Mouse (Mus musculus): ENCODE data around the gene Dyrk1a. TPM values are rescaled to one million over a fixed set of nuclear protein-coding genes. Genes with fewer than 3 reads are reported as not detected.
A peak's percentile ranks its signal among the peaks of the same experiment; 100 is the strongest.

Dyrk1a gene
- total and polyA plus RNA-seq, 3 experiments: 32.4 to 53.7 (median 40.4) TPM

DNA sequence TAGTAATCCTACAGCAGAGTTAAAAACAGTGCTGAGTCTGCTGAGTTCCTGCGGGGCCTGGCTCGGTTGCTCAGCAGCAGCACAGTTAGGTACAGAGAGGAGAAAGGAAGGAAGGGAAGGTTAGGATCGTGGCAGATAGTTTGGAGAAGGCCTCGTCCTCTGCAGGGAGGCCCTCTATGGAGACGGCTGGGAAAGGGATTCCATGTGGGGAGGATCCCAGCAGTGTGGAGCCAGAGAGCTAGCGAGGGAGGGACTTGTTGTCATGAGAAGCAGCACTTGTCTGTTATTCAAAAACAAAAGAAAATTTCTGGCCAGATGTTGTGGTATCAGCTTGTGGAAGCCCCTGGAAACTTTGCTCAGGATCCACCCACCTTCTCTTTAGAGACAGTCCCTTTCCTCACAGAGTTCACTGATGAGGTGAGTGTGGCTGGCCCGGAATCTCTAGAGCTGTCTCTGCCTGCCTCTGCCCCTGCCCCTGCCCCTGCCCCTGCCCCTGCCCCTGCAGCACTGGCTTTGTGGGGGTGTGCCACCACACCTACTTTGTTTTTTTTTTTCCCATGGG, 11.1 kb downstream of the Dyrk1a start:
- no peak overlapping the region for H3K4me2 ChIP-seq (ENCODE audit: insufficient read depth, low read depth, poor library complexity, severe bottlenecking)
- H3K36me3 ChIP-seq (replicated peaks in 1 of 2; ENCODE audit: control insufficient read depth in 1 of 2, insufficient read depth in 1 of 2, low read length in 1 of 2): peaks cover 4 to 52% of the 10 kb centered on the region in 2 experiments
- no peak overlapping the region for H3K4me3 ChIP-seq (replicated peaks in 1 of 3; ENCODE audit: low read depth in 2 of 3, low read length in 2 of 3, poor library complexity in 1 of 3)

DNA sequence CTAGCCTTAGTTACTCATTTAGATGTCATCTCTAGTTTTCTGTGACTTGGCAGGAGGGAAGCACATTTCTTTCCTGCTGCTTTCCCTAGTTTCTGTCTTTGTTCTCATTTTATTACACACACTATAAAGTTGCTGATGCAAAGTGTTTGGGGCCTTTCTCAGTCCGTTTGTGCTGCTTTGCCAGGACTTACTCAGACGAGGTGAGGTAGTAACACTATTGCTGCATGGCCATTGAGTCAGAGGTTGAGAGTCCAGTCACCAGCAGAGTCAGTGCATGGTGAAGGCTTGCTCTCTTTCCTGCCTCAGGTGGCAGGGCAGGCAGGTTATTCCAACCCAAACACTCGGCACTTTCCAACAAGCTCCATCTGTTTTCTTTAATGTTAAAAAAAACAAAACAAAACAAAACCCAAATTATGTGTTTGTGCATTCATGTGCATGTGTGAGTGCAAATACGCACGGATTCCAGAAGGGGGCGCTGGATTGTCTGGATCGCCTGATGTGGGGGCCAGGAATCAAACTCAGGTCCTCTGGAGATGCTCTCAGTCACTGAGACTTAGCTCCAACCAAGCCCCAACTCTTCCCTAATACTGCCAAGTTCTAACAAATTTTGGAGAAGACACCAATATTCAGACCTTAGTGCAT, 16.7 kb downstream of the Dyrk1a start:
- Histone ChIP-seq H3K36me3 (replicated peaks in 1 of 2; ENCODE audit: control insufficient read depth in 1 of 2, insufficient read depth in 1 of 2, low read length in 1 of 2) (peaks cover 4 to 36% of the 10 kb centered on the region in 2 experiments), H3K4me3 (replicated peaks in 1 of 3; ENCODE audit: low read depth in 2 of 3, low read length in 2 of 3, poor library complexity in 1 of 3) (no peak overlapping the region)
- dilution Hi-C loops (cut with MboI; ENCODE audit: extremely low pct_ligation_motif_present, extremely low pct_unique_long_range_greater_than_20kb, low sequenced_read_pairs): no loop called here

More for the DNA sequence above, 11.1 kb downstream of the Dyrk1a start:
- H3K9me3 ChIP-seq (replicated peaks; ENCODE audit: low read length): no peaks in the 10 kb centered on the region
- peak; percentile 61 for DNase-seq (ENCODE audit: extremely low read depth)
- TF ChIP-seq TCF12 (IDR thresholded peaks at IDR 0.05; ENCODE audit: low read depth, low read length): no peak
- no peak for TF ChIP-seq JUN (IDR thresholded peaks at IDR 0.05; ENCODE audit: insufficient read depth, low read depth, low read length)
- no peak for TF ChIP-seq SIN3A (IDR thresholded peaks at IDR 0.05; ENCODE audit: low read length)
- TF ChIP-seq USF1 (IDR thresholded peaks at IDR 0.05; ENCODE audit: low read depth, low read length): no peak
- TF ChIP-seq MEF2A (IDR thresholded peaks at IDR 0.05; ENCODE audit: borderline replicate concordance, low read depth, low read length): no peak
- no peak for TF ChIP-seq NELFE (IDR thresholded peaks at IDR 0.05; ENCODE audit: low read depth, low read length)
- H3K27me3 ChIP-seq (replicated peaks): no peaks in the 10 kb centered on the region
- H3K9ac ChIP-seq (ENCODE audit: insufficient read depth, low read depth): no peak overlapping the region
- H3K4me1 ChIP-seq (ENCODE audit: control insufficient read depth in 1 of 2, insufficient read depth in 2 of 2): peaks cover 20 to 96% of the 10 kb centered on the region in 2 experiments
- no peak overlapping the region for H3K27ac ChIP-seq (ENCODE audit: insufficient read depth, low read depth)
- dilution Hi-C loops (cut with MboI; ENCODE audit: extremely low pct_ligation_motif_present, extremely low pct_unique_long_range_greater_than_20kb, low sequenced_read_pairs) (no loop called here), in situ Hi-C loops (cut with MboI; ENCODE audit: low pct_ligation_motif_present, low pct_unique_long_range_greater_than_20kb, low sequenced_read_pairs) (no loop called here)
- H3K79me2 ChIP-seq (replicated peaks; ENCODE audit: control insufficient read depth, extremely low read depth, insufficient read depth, poor library complexity, severe bottlenecking): peaks cover 92% of the 10 kb centered on the region

More for the DNA sequence above, 16.7 kb downstream of the Dyrk1a start:
- no peak overlapping the region for H3K4me2 ChIP-seq (ENCODE audit: insufficient read depth, low read depth, poor library complexity, severe bottlenecking)
- no peak for DNase-seq (ENCODE audit: extremely low read depth)
- H3K27ac ChIP-seq (ENCODE audit: insufficient read depth, low read depth): no peak overlapping the region
- H3K27me3 ChIP-seq (replicated peaks): no peaks in the 10 kb centered on the region
- TF ChIP-seq ZC3H11A (IDR thresholded peaks at IDR 0.05; ENCODE audit: low read depth, low read length): no peak
- no peak for TF ChIP-seq EP300 (IDR thresholded peaks at IDR 0.05; ENCODE audit: low read length)
- no peak for TF ChIP-seq POLR2A (IDR thresholded peaks at IDR 0.05; ENCODE audit: low read depth, low read length)
- peak; percentile 44 to 50; a peak in 2 of 4 replicates for TF ChIP-seq CTCF (conservative IDR thresholded peaks at IDR 0.05 in 1 of 2, IDR thresholded peaks at IDR 0.05 in 1 of 2; ENCODE audit: low read depth in 2 of 2, low read length in 2 of 2)
- TF ChIP-seq KAT2A (IDR thresholded peaks at IDR 0.05; ENCODE audit: insufficient replicate concordance, low read length): no peak
- no peak for TF ChIP-seq MXI1 (IDR thresholded peaks at IDR 0.05; ENCODE audit: low read depth, low read length)
- no peak for TF ChIP-seq JUN (IDR thresholded peaks at IDR 0.05; ENCODE audit: insufficient read depth, low read depth, low read length)
- TF ChIP-seq UBTF (IDR thresholded peaks at IDR 0.05; ENCODE audit: low read depth, low read length): no peak
- no peak for TF ChIP-seq GABPA (IDR thresholded peaks at IDR 0.05; ENCODE audit: insufficient replicate concordance, low read depth, low read length)
- TF ChIP-seq SMC3 (IDR thresholded peaks at IDR 0.05; ENCODE audit: low read depth, low read length): peak; percentile 24; the same call in 1 of the 2 replicates
- TF ChIP-seq USF1 (IDR thresholded peaks at IDR 0.05; ENCODE audit: low read depth, low read length): no peak
- no peak; the same call in 1 of the 2 replicates for TF ChIP-seq RAD21 (IDR thresholded peaks at IDR 0.05; ENCODE audit: low read depth, low read length)
- TF ChIP-seq NRF1 (IDR thresholded peaks at IDR 0.05; ENCODE audit: low read depth, low read length): no peak
- no peak for TF ChIP-seq RCOR1 (conservative IDR thresholded peaks at IDR 0.05; ENCODE audit: low read depth, low read length)
- TF ChIP-seq USF2 (conservative IDR thresholded peaks at IDR 0.05; ENCODE audit: low read depth, low read length): no peak
- in situ Hi-C loops (cut with MboI; ENCODE audit: low pct_ligation_motif_present, low pct_unique_long_range_greater_than_20kb, low sequenced_read_pairs): no loop called here
- H3K79me2 ChIP-seq (replicated peaks; ENCODE audit: control insufficient read depth, extremely low read depth, insufficient read depth, poor library complexity, severe bottlenecking): peaks cover 94% of the 10 kb centered on the region
- peaks cover 32 to 100% of the 10 kb centered on the region in 2 experiments for H3K4me1 ChIP-seq (ENCODE audit: control insufficient read depth in 1 of 2, insufficient read depth in 2 of 2)
- no peak overlapping the region for H3K9ac ChIP-seq (ENCODE audit: insufficient read depth, low read depth)
- H3K9me3 ChIP-seq (replicated peaks; ENCODE audit: low read length): no peaks in the 10 kb centered on the region
